Mouse (Mus musculus) heart, postnatal 0 days (tissue): ENCODE measurements around the gene Prkg1. TPM values are rescaled to one million over a fixed set of nuclear protein-coding genes. Genes with fewer than 3 reads are reported as not detected.

Experiments used
- ATAC-seq: fragments of 200-750 bp; cut with Nextera tagmentation; 2 replicates; pipeline ENCODE4 v1.8.0; 2017; ENCODE audit warnings: low read depth, moderate number of reproducible peaks, moderate library complexity; ENCODE audit not compliant: insufficient read depth
- DNase-seq: peaks from one replicate; pipeline ENCODE4 v3.0.0-alpha.2; 2016; ENCODE audit warnings: low spot score
- H3K27ac ChIP-seq: fragments of 300-500 bp; sonication (generic); 2 replicates; pipeline ENCODE4 v1.5.1; 2014; ENCODE audit warnings: low read depth, mild to moderate bottlenecking
- H3K27me3 ChIP-seq: fragments of 300-500 bp; sonication (generic); 2 replicates; pipeline ENCODE4 v1.6.1; 2014; ENCODE audit warnings: low read length, mixed read lengths; ENCODE audit not compliant: control insufficient read depth, insufficient read depth
- H3K36me3 ChIP-seq: fragments of 300-500 bp; sonication (generic); replicated peaks from 2 replicates; pipeline ENCODE4 v1.6.1; 2014; ENCODE audit warnings: low read length, mixed read lengths; ENCODE audit not compliant: control insufficient read depth, insufficient read depth
- H3K4me1 ChIP-seq: fragments of 300-500 bp; sonication (generic); 2 replicates; pipeline ENCODE4 v1.6.1; 2014; ENCODE audit warnings: antibody characterized with exemption; ENCODE audit not compliant: control insufficient read depth, insufficient read depth
- H3K4me2 ChIP-seq: fragments of 300-500 bp; sonication (generic); 2 replicates; pipeline ENCODE4 v1.6.1; 2014; ENCODE audit warnings: low read depth, mild to moderate bottlenecking, low read length, moderate library complexity
- H3K4me3 ChIP-seq: fragments of 300-500 bp; sonication (generic); 2 replicates; pipeline ENCODE4 v1.5.1; 2014; ENCODE audit warnings: low read depth, low read length
- H3K9ac ChIP-seq: fragments of 300-500 bp; sonication (generic); replicated peaks from 2 replicates; pipeline ENCODE4 v1.6.1; 2014; ENCODE audit warnings: low read depth, low read length, mixed read lengths
- H3K9me3 ChIP-seq: fragments of 300-500 bp; sonication (generic); replicated peaks from 2 replicates; pipeline ENCODE4 v1.6.1; 2016; ENCODE audit warnings: low read length; ENCODE audit not compliant: control insufficient read depth
- CTCF ChIP-seq: IDR thresholded peaks from 2 replicates; pipeline ENCODE4 v1.5.1; 2016; ENCODE audit warnings: antibody characterized with exemption, control low read depth, low read depth
- EP300 ChIP-seq: IDR thresholded peaks from 2 replicates; pipeline ENCODE4 v1.6.1; 2016; ENCODE audit warnings: antibody characterized with exemption, low read depth
- WGBS: fragments of 180-500 bp; shearing (Covaris S2); extraction: QIAGEN DNeasy Blood & Tissue Kit; methylation state at CpG from one replicate; pipeline ENCODE4 v1.1.7; 2014; 5-methylcytosine and 5-hydroxymethylcytosine counted together
- polyA plus RNA-seq: library from polyadenylated mRNA; unstranded; fragments of >200 nt; fragmentation: Nextera tagmentation; extraction: Ambion mirVana; gene quantifications from 2 replicates; pipeline ENCODE4 v1.2.1, GENCODE M21; 2015
- total RNA-seq: library from RNA; depleted of rRNA; stranded (reverse); fragments of >200 nt; gene quantifications from 2 replicates; pipeline ENCODE4 v1.2.3, GENCODE M21; 2014; ENCODE audit warnings: low replicate concordance

The Prkg1 gene
- total and polyA plus RNA-seq, 2 experiments from 2014 or later: 4.5 to 14.6 TPM

- no peak for DNase-seq
- Histone ChIP-seq H3K9ac (no peak overlapping the region), H3K4me3 (no peak overlapping the region), H3K4me2 (no peak overlapping the region), H3K27me3 (no peaks in the 10 kb centered on the region), H3K9me3 (no peaks in the 10 kb centered on the region), H3K27ac (no peak overlapping the region), H3K36me3 (no peaks in the 10 kb centered on the region), H3K4me1 (no peaks in the 10 kb centered on the region)
- ATAC-seq: no peak
- TF ChIP-seq EP300 (no peak), CTCF (no peak)
- 68% methylated on average over 4 of the region's 4 CpGs for WGBS
Measured at GRCm38 (mm10) chr19:31616159-31616558, 148.7 kb downstream of the Prkg1 start.

GRCm38 (mm10) chr19:31613146-31613545 lies 151.7 kb downstream of the Prkg1 start:
- ATAC-seq: no peak
- H3K27me3 ChIP-seq: no peaks in the 10 kb centered on the region
- 83% methylated on average over 4 of the region's 4 CpGs for WGBS
- TF ChIP-seq EP300: no peak
- TF ChIP-seq CTCF: no peak
- no peak for DNase-seq
- no peak overlapping the region for H3K4me3 ChIP-seq
- no peaks in the 10 kb centered on the region for H3K36me3 ChIP-seq
- H3K27ac ChIP-seq: no peak overlapping the region
- no peak overlapping the region for H3K9ac ChIP-seq
- H3K4me1 ChIP-seq: no peaks in the 10 kb centered on the region
- H3K4me2 ChIP-seq: no peak overlapping the region
- no peaks in the 10 kb centered on the region for H3K9me3 ChIP-seq

- H3K4me1 ChIP-seq: no peaks in the 10 kb centered on the region
- no peaks in the 10 kb centered on the region for H3K36me3 ChIP-seq
- DNase-seq (no peak), ATAC-seq (no peak)
- no peaks in the 10 kb centered on the region for H3K9me3 ChIP-seq
- no peak overlapping the region for H3K4me3 ChIP-seq
- TF ChIP-seq CTCF (no peak), EP300 (no peak)
- no peak overlapping the region for H3K9ac ChIP-seq
- H3K27me3 ChIP-seq: no peaks in the 10 kb centered on the region
- no peak overlapping the region for H3K27ac ChIP-seq
- no peak overlapping the region for H3K4me2 ChIP-seq
- 91% methylated on average over 8 of the region's 8 CpGs for WGBS
Measured at GRCm38 (mm10) chr19:31602578-31602977, 162.3 kb downstream of the Prkg1 start.

- ATAC-seq: no peak
- no peaks in the 10 kb centered on the region for H3K27me3 ChIP-seq
- TF ChIP-seq EP300 (no peak), CTCF (no peak)
Measured at GRCm38 (mm10) chr19:31594011-31594410, 170.8 kb downstream of the Prkg1 start.

GRCm38 (mm10) chr19:31590701-31591100 lies 174.1 kb downstream of the Prkg1 start:
- no peaks in the 10 kb centered on the region for H3K27me3 ChIP-seq
- no peak overlapping the region for H3K9ac ChIP-seq
- 84% methylated on average over 5 of the region's 5 CpGs for WGBS
- ATAC-seq: no peak
- H3K27ac ChIP-seq: no peak overlapping the region
- no peaks in the 10 kb centered on the region for H3K36me3 ChIP-seq
- no peaks in the 10 kb centered on the region for H3K4me1 ChIP-seq
- DNase-seq: no peak
- H3K4me3 ChIP-seq: no peak overlapping the region
- TF ChIP-seq EP300 (no peak), CTCF (no peak)
- H3K9me3 ChIP-seq: no peaks in the 10 kb centered on the region
- H3K4me2 ChIP-seq: no peak overlapping the region

More at GRCm38 (mm10) chr19:31594011-31594410, 170.8 kb downstream of the Prkg1 start:
- Histone ChIP-seq H3K36me3 (no peaks in the 10 kb centered on the region), H3K4me3 (no peak overlapping the region), H3K4me1 (no peaks in the 10 kb centered on the region), H3K27ac (no peak overlapping the region), H3K9me3 (no peaks in the 10 kb centered on the region), H3K9ac (no peak overlapping the region), H3K4me2 (no peak overlapping the region)
- 54% methylated on average over 1 of the region's 1 CpGs for WGBS
- DNase-seq: no peak

GRCm38 (mm10) chr19:31577092-31577491 lies 187.7 kb downstream of the Prkg1 start:
- ATAC-seq (no peak), DNase-seq (no peak)
- 83% methylated on average over 4 of the region's 4 CpGs for WGBS
- H3K4me1 ChIP-seq: no peaks in the 10 kb centered on the region
- no peaks in the 10 kb centered on the region for H3K36me3 ChIP-seq
- no peak overlapping the region for H3K4me3 ChIP-seq
- no peaks in the 10 kb centered on the region for H3K27me3 ChIP-seq
- H3K9me3 ChIP-seq: no peaks in the 10 kb centered on the region
- H3K9ac ChIP-seq: no peak overlapping the region
- H3K4me2 ChIP-seq: no peak overlapping the region
- TF ChIP-seq EP300 (no peak), CTCF (no peak)
- H3K27ac ChIP-seq: no peak overlapping the region
